Mouse (Mus musculus) erythroblast, adult 5-6 weeks (primary cell): Measurements from ENCODE around the gene Adam17. TPM values are rescaled to one million over a fixed set of nuclear protein-coding genes. Genes with fewer than 3 reads are reported as not detected.
A peak's percentile ranks its signal among the peaks of the same experiment; 100 is the strongest.
"Not testable (repeated sequence)": the region's sequence is repeated elsewhere in the genome, so short reads cannot be mapped to it uniquely, and the experiment has no call there.

ENCODE experiments used
- ATAC-seq: replicated peaks from 2 replicates; pipeline ENCODE4 v1.8.0; 2016; ENCODE audit warnings: moderate number of reproducible peaks, mild to moderate bottlenecking, moderate TSS enrichment, inconsistent platforms; ENCODE audit not compliant: poor library complexity, low FRiP score, severe bottlenecking
- total RNA-seq, 2 experiments: library from RNA; stranded (forward) in 1 of 2; stranded (reverse) in 1 of 2; fragments of 150-400 nt in 1 of 2; fragments of 200-764, 138-1000 nt in 1 of 2; gene quantifications; 2 replicates each; pipeline versions ENCODE4 v1.2.3 to v1.2.4; 2015 to 2017; ENCODE audit warnings: low replicate concordance in 2 of 2

Gene Adam17
- 9.4 and 15.2 TPM in 2 replicates for total RNA-seq (2015; ENCODE audit: low replicate concordance)
- total RNA-seq (2017; ENCODE audit: low replicate concordance): 14.1 and 22.7 TPM in 2 replicates

DNA sequence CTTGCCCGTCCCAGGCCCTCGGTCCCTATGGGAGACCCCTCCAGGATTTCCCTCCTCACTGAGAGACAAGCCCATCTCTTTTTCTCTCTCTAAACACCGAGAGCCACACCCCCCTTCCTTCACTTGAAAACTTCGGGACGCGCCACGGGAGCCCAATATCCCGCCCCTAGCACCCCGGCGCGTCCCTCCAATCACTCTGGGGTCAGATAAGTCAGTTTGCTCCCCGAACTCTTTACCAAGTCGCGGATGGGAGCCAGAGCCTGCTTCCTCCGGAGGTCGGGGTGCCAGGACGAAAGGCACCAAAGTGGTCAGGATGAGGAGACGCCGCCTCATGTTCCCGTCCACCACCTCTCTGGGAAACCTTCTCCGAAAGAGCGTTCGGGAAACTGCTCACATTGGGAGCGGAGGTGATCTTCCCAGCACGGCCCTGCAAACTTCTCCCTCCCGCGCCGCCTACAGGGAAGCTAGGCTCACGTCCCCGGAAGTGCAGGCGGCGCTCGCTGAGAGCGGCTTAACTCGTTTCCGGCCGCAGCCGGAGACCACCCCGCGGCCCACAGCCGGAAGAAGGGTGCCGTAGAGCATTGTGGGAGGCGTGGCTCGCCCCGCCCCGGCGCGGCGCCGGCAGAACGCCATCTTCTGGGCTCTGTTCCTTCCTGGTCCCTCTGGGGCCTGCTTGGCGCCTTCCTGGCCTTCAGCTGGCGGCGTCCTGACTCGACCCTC, at the start of gene Adam17:
TSS of gene Adam17 (minus strand) at position 533 of the 720 bp plus-strand sequence.
- ATAC-seq: peak; percentile 96

DNA sequence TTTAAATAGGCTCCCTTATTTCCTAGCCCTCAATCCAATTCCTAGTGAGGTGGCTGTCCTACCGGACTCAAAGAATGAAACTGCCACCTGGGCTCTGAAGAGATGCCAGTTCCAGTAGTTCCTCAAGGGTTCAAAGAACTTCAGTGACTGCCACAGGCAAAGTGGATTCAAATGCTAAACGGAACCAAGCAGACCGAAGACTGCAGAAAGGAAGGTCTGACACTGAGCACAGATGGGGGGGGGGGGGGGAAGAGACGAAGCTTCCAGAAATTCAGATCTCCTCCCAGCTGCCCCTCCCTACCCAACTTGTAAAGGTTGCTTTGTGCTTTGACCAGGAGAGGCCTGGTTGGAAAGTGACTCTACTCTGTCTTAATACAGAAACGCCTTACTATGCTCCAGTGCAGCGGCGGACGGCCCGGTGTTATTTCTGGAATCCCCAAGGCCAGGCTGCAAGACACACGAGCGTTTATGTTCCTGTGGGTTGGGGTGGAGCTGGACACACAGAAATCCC, 45.2 kb upstream of the Adam17 start:
- ATAC-seq: no peak

- ATAC-seq: no peak
These were observed 44.7 kb upstream of the Adam17 start for GRCm38 (mm10) chr12:21418083-21418482.

DNA sequence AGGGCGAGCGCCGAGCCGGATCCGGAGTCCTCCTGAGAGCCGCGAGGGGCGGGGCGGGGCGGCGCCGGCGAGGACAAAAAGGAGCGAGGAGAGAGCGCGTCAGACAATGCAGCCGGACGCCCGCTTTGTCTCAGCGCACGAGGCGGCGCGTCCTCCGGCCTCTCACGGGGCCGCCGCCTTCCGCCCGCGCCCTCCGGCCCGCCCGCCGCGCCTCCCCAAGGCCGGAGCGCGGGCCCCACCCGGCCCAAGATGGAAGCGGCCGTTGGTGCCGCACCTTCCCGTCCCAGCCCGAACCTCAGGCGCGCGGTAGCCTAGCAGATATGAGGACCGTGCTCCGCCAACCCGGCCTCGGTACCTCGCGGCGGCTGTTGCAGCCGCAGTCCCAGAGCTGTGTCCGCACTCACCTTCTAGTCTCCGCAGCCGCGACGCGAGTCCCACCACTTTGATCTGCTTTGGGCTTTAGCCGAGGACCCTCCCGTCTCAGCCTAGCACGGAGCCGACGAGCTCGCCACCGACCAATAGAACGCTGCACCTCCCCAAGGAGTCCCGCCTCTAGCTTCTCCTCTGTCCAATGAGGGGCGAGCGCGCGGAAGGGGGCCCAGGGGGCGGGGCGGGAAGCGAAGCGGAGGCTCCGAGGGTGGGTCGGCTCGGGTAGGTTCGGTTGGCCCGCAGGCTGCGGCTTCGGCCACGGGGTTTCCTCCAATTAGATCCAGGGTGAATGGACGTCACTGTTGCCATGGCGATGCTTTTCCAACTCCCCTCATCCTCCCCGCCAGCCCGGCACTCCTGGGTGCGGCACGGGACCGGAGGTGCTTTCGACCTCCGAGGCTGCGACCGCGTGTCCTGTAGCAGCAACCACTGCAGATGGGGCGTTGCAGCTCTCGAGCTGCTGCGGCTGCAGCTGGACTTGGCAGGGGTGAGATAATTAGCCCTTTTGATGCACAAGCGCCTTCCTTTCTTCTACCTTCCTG, 44.0 kb upstream of the Adam17 start, which contains the start of gene Ywhaq:
TSS of gene Ywhaq (minus strand) at position 538 of the 971 bp plus-strand sequence.
- ATAC-seq: peak; percentile 96

DNA sequence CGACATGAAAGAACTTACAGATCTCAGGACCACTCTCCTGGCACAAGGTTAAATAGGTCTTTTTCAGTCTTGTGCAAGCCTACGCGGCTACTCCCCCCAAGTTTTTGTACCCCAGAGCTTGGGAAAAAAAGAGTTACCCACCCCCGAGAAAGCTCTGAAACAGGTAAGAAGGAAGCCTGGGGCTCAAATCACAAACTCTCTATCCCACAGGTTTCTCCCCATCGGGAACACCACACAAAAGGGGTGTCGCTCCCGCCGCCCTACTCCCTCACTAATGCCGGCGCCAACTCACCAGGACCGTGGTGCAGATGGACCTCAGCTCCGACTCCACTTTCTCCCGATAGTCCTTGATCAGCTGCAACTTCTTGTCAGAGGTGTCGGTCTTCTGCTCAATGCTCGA, 43.1 kb upstream of the Adam17 start:
- ATAC-seq: no peak

- no peak for ATAC-seq
These were observed 37.2 kb upstream of the Adam17 start for GRCm38 (mm10) chr12:21410620-21411019.

DNA sequence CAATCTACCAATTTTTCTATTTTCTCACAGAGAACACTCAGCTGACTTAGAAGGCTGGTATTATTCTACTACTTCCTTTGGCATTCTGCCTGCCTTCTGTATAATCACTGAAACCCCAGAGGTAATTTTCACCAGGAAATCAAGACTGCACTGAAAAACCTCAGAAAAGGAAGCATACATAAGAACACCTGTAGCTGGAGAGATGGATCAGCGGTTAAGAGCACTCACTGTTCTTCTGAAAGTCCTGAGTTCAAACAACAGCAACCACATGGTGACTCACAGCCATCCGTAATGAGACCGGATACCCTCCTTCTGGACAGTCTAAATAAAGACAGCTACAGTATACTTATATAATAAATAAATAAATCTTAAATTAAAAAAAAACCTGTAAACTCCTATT, 36.2 kb upstream of the Adam17 start:
- ATAC-seq: no peak

DNA sequence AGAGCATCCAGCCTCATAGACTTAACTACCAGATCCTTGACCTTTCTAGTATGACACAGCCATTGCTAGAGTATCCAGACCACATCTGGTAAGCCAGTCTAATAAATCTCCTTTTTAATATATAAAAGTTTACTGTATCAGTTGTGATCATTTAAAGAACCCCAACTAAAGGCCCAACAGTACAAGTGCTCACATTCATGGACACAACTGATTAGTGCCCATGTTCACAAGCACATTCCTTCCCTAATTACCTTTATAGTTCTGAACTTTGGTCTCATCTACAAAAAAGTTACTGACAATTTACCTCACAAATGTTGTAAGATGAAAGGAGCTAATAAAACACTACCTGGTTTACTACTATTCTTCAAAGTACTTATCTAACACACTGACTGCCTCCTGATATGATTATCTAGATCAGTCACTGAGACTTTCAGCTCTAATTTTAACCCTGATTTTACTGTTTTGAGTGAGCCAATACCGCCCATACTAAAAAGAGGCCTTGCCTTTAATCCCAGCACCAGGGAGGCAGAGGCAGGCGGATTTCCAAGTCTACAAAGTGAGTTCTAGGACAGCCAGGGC, 35.4 kb upstream of the Adam17 start:
- ATAC-seq: no peak

- no peak for ATAC-seq
These were observed 29.3 kb upstream of the Adam17 start for GRCm38 (mm10) chr12:21402771-21403170.

GRCm38 (mm10) chr12:21386201-21386600, 12.8 kb upstream of the Adam17 start:
- no peak for ATAC-seq

DNA sequence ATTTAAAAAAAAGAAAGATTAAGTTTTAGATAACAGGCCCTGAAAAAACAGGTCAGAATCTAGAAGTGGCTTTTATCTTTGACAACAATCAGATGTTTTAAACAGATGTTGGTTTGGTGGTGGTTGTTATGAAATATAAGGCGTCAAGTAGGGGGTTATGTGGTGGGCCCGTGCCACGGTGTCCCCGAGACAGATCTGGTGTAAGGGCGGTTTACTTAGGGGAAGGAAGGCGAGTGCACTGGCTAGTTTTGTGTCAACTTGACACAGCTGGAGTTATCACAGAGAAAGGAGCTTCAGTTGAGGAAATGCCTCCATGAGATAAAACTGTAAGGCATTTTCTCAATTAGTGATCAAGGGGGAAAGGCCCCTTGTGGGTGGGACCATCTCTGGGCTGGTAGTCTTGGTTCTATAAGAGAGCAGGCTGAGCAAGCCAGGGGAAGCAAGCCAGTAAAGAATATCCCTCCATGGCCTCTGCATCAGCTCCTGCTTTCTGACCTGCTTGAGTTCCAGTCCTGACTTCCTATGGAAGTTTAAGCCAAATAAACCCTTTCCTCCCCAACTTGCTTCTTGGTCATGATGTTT, 5.4 kb upstream of the Adam17 start:
- not testable (repeated sequence) for ATAC-seq

DNA sequence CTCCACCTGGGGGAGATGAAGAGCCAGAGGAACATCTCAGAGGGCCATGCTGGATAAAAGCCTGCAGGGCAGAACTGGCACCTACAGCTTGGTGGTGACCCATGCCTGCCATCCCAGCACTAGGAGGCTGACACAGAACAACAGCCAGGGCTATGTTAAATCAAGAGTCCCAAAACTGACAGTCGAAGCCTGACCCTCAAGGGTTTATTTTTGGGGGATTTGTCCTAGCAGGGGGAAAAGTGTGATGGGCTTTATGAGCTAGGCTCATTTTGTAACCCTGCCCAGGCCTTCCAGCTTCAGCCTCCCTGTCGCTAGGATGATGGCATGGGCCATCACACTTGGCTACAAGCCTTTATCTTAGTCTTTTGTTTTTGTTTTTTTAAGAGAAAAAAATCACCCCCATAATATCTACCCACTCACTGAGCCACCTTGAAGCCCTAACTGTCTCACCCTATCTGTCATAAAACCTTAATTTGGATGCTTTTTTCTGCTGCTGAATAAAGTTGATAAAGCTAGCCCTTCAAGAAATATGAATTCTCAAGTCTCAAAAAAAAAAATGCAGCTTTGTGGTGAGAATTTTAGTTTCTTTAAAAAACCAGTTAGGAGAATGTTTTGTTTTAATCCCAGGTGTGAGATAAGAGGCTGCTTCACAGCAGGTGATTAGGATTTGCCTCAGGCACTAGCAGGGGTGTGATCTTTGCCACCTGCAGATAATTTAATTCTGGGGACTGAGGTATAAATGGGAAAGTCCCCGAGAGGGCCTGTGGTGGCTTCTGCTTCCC, 2.1 kb upstream of the Adam17 start:
- no peak for ATAC-seq

- peak; percentile 50 for ATAC-seq
These were observed 516 bp upstream of the Adam17 start for GRCm38 (mm10) chr12:21373820-21374475.

GRCm38 (mm10) chr12:21370035-21370611, 3.3 kb downstream of the Adam17 start:
- ATAC-seq: no peak

- no peak for ATAC-seq
These were observed 4.4 kb downstream of the Adam17 start for GRCm38 (mm10) chr12:21369087-21369410.

- ATAC-seq: no peak
These were observed 4.9 kb downstream of the Adam17 start for GRCm38 (mm10) chr12:21368376-21369086.

DNA sequence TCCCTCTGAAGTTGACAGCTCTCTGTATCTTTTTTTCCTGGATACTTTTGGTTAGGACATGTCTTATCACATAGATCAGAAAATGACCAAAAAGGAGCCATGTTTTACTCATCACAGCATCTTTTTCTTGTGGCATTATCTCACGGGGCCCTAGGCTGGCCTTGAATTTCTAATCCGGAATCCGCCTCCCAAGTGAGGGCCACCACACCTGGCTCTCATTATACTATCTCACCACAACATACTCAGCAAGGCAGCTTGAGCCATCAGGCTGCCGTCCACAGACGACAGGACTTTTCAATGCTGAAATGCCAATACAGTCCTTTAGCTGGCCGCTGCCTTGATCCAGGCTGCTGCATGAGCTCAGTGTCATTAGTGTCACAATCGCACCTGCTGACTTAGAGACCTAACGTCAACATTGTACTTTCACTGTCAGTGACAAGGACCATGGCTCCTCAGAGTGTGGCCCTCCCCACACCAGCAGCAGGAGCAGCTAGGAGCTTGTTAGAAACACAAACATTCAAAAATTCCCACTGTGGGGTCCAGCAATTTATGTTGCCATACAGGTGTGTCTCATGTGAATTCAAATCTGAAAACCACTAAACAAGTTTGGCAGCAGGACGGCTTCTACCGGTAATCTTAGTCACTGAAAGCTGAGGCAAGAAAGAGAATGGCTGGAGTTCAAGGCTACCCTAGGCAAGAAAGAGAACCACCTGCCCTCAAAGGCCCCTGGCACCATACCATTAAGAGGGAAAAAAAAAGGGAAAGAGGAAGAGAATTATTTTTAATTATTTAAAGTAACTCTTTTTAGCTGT, 8.6 kb downstream of the Adam17 start:
- ATAC-seq: no peak
